Mouse (Mus musculus) lung, embryonic 14.5 days (tissue): ENCODE measurements around the gene Gm10644. TPM values are rescaled to one million over a fixed set of nuclear protein-coding genes. Genes with fewer than 3 reads are reported as not detected.
"Not testable (repeated sequence)": the region's sequence is repeated elsewhere in the genome, so short reads cannot be mapped to it uniquely, and the experiment has no call there.

Source experiments
- ATAC-seq: fragments of 200-750 bp; cut with Nextera tagmentation; 2 replicates; pipeline ENCODE4 v1.8.0; 2017; ENCODE audit warnings: mild to moderate bottlenecking, moderate TSS enrichment, moderate library complexity; ENCODE audit not compliant: insufficient read depth
- DNase-seq: peaks from one replicate; pipeline ENCODE4 v3.0.0-alpha.2; 2015
- H3K27ac ChIP-seq: fragments of 300-500 bp; sonication (generic); 2 replicates; pipeline ENCODE4 v1.5.1; 2014; ENCODE audit warnings: low read depth, mild to moderate bottlenecking, moderate library complexity
- H3K27me3 ChIP-seq: fragments of 300-500 bp; sonication (generic); 2 replicates; pipeline ENCODE4 v1.6.1; 2014; ENCODE audit warnings: low read length, control low read depth; ENCODE audit not compliant: insufficient read depth
- H3K36me3 ChIP-seq: fragments of 300-500 bp; sonication (generic); 2 replicates; pipeline ENCODE4 v1.6.1; 2014; ENCODE audit warnings: control low read depth; ENCODE audit not compliant: insufficient read depth
- H3K4me1 ChIP-seq: fragments of 300-500 bp; sonication (generic); 2 replicates; pipeline ENCODE4 v1.6.1; 2014; ENCODE audit warnings: antibody characterized with exemption, control low read depth; ENCODE audit not compliant: insufficient read depth
- H3K4me2 ChIP-seq: fragments of 300-500 bp; sonication (generic); 2 replicates; pipeline ENCODE4 v1.6.1; 2014; ENCODE audit warnings: mild to moderate bottlenecking
- H3K4me3 ChIP-seq: fragments of 300-500 bp; sonication (generic); 2 replicates; pipeline ENCODE4 v1.5.1; 2014; ENCODE audit warnings: low read depth, low read length
- H3K9ac ChIP-seq: fragments of 300-500 bp; sonication (generic); 2 replicates; pipeline ENCODE4 v1.6.1; 2014
- H3K9me3 ChIP-seq: fragments of 300-500 bp; sonication (generic); 2 replicates; pipeline ENCODE4 v1.6.1; 2016; ENCODE audit warnings: low read depth, low read length, control low read depth
- CTCF ChIP-seq: IDR thresholded peaks from 2 replicates; pipeline ENCODE4 v1.5.1; 2016; ENCODE audit warnings: antibody characterized with exemption, low read depth
- WGBS: fragments of 180-500 bp; shearing (Covaris S2); extraction: QIAGEN DNeasy Blood & Tissue Kit; methylation state at CpG from one replicate; pipeline ENCODE4 v1.1.7; 2014; 5-methylcytosine and 5-hydroxymethylcytosine counted together
- polyA plus RNA-seq: library from polyadenylated mRNA; unstranded; fragments of >200 nt; fragmentation: Nextera tagmentation; extraction: Ambion mirVana; gene quantifications from 2 replicates; pipeline ENCODE4 v1.2.1, GENCODE M21; 2014

Gm10644 gene
- polyA plus RNA-seq, 1 experiment from 2014 or later = 0.50 TPM

- Histone ChIP-seq H3K27ac (no peak overlapping the region), H3K4me2 (no peak overlapping the region), H3K9me3 (no peaks in the 10 kb centered on the region), H3K4me3 (no peak overlapping the region), H3K4me1 (no peaks in the 10 kb centered on the region; the same call in 1 of the 2 replicates), H3K9ac (no peak overlapping the region), H3K36me3 (peaks cover 73% of the 10 kb centered on the region), H3K27me3 (no peaks in the 10 kb centered on the region)
- WGBS = 84% methylated on average over 2 of the region's 2 CpGs
- DNase-seq (no peak), ATAC-seq (no peak)
- TF ChIP-seq CTCF = no peak
These were observed 37.5 kb upstream of the Gm10644 start for GRCm38 (mm10) chr8:83992488-83992887.

- Histone ChIP-seq H3K27me3 (no peaks in the 10 kb centered on the region), H3K9ac (no peak overlapping the region), H3K27ac (no peak overlapping the region), H3K4me2 (no peak overlapping the region), H3K36me3 (peaks cover 92% of the 10 kb centered on the region), H3K4me3 (no peak overlapping the region), H3K9me3 (no peaks in the 10 kb centered on the region), H3K4me1 (no peaks in the 10 kb centered on the region)
- DNase-seq (no peak), ATAC-seq (no peak)
- 92% methylated on average over 14 of the region's 14 CpGs for WGBS
- no peak for TF ChIP-seq CTCF
These were observed 35.2 kb upstream of the Gm10644 start for GRCm38 (mm10) chr8:83990170-83990569.

GRCm38 (mm10) chr8:83989243-83989642, 34.2 kb upstream of the Gm10644 start:
- no peak overlapping the region for H3K4me3 ChIP-seq
- H3K9me3 ChIP-seq = no peaks in the 10 kb centered on the region
- ATAC-seq (no peak), DNase-seq (no peak)
- no peak overlapping the region for H3K9ac ChIP-seq
- H3K27me3 ChIP-seq = no peaks in the 10 kb centered on the region
- no peak overlapping the region for H3K27ac ChIP-seq
- 83% methylated on average over 7 of the region's 7 CpGs for WGBS
- no peak for TF ChIP-seq CTCF
- H3K4me2 ChIP-seq = no peak overlapping the region
- peaks cover 92% of the 10 kb centered on the region for H3K36me3 ChIP-seq
- no peaks in the 10 kb centered on the region for H3K4me1 ChIP-seq

- not testable (repeated sequence) for H3K27me3 ChIP-seq, H3K27ac ChIP-seq, DNase-seq, H3K4me3 ChIP-seq, H3K4me1 ChIP-seq, H3K9ac ChIP-seq, H3K4me2 ChIP-seq, H3K9me3 ChIP-seq, ATAC-seq
- 92% methylated on average over 2 of the region's 2 CpGs for WGBS
- peaks cover 88% of the 10 kb centered on the region for H3K36me3 ChIP-seq
- 0 out of 2 replicates have a peak, but pooled peaks have one; percentile 15 for TF ChIP-seq CTCF
These were observed 28.2 kb upstream of the Gm10644 start for GRCm38 (mm10) chr8:83983222-83983621.

- H3K36me3 ChIP-seq = peaks cover 84% of the 10 kb centered on the region
- H3K27ac ChIP-seq = no peak overlapping the region
- no peak overlapping the region for H3K4me2 ChIP-seq
- TF ChIP-seq CTCF = no peak
- no peak overlapping the region for H3K4me3 ChIP-seq
- peaks cover 5% of the 10 kb centered on the region; the same call in 1 of the 2 replicates for H3K4me1 ChIP-seq
- H3K9me3 ChIP-seq = no peaks in the 10 kb centered on the region
- 70% methylated on average over 4 of the region's 4 CpGs for WGBS
- DNase-seq = no peak
- H3K9ac ChIP-seq = no peak overlapping the region
- no peaks in the 10 kb centered on the region for H3K27me3 ChIP-seq
- ATAC-seq = no peak
These were observed 27.4 kb upstream of the Gm10644 start for GRCm38 (mm10) chr8:83982449-83982848.

- Histone ChIP-seq H3K27me3 (no peaks in the 10 kb centered on the region), H3K9ac (no peak overlapping the region), H3K27ac (no peak overlapping the region), H3K36me3 (peaks cover 75% of the 10 kb centered on the region), H3K4me2 (no peak overlapping the region), H3K4me1 (peaks cover 9% of the 10 kb centered on the region; the same call in 1 of the 2 replicates), H3K4me3 (no peak overlapping the region), H3K9me3 (no peaks in the 10 kb centered on the region)
- no peak for DNase-seq
- no peak for ATAC-seq
- 95% methylated on average over 7 of the region's 7 CpGs for WGBS
- no peak for TF ChIP-seq CTCF
These were observed 26.5 kb upstream of the Gm10644 start for GRCm38 (mm10) chr8:83981533-83981932.

GRCm38 (mm10) chr8:83980845-83981244, 25.8 kb upstream of the Gm10644 start:
- TF ChIP-seq CTCF = no peak
- no peak overlapping the region for H3K4me2 ChIP-seq
- no peaks in the 10 kb centered on the region for H3K9me3 ChIP-seq
- peaks cover 68% of the 10 kb centered on the region for H3K36me3 ChIP-seq
- H3K27me3 ChIP-seq = no peaks in the 10 kb centered on the region
- H3K4me3 ChIP-seq = no peak overlapping the region
- peaks cover 9% of the 10 kb centered on the region; the same call in 1 of the 2 replicates for H3K4me1 ChIP-seq
- H3K27ac ChIP-seq = no peak overlapping the region
- ATAC-seq (no peak), DNase-seq (no peak)
- WGBS = 81% methylated on average over 8 of the region's 8 CpGs
- no peak overlapping the region for H3K9ac ChIP-seq

- Histone ChIP-seq H3K27me3 (no peaks in the 10 kb centered on the region), H3K9ac (no peak overlapping the region), H3K9me3 (no peaks in the 10 kb centered on the region), H3K4me3 (no peak overlapping the region), H3K4me1 (peaks cover 9% of the 10 kb centered on the region; the same call in 1 of the 2 replicates), H3K4me2 (no peak overlapping the region), H3K36me3 (peaks cover 64% of the 10 kb centered on the region), H3K27ac (no peak overlapping the region)
- 82% methylated on average over 1 of the region's 1 CpGs for WGBS
- no peak for DNase-seq
- no peak for TF ChIP-seq CTCF
- no peak; the same call in 1 of the 2 replicates for ATAC-seq
These were observed 25.2 kb upstream of the Gm10644 start for GRCm38 (mm10) chr8:83980250-83980649.
